In genomic region chr5:116231841-116232643, GRCm38 (mm10) we compare ENCODE assay signal across 9 mouse cellular contexts. TPM values are rescaled to one million over a fixed set of nuclear protein-coding genes. Genes with fewer than 3 reads are reported as not detected.
DNase-seq lines count a peak whose midpoint lies in the region; ATAC-seq lines count a peak whose summit lies in the region.
"Had no signal": no experiment of that assay in that cellular context is flagged by ENCODE, and none has a peak within 500 bp of the region (broad histone marks: within the 10 kb centered on the region; RNA-seq: fewer than 3 reads in every experiment).

No protein-coding gene starts in this region.

- no peaks in the 10 kb centered on the region for H3K27me3 ChIP-seq in intestine, embryonic 14.5 days (replicated peaks; ENCODE audit: control insufficient read depth, insufficient read depth, low read length)
- no peaks in the 10 kb centered on the region for H3K27me3 ChIP-seq in intestine, embryonic 16.5 days (replicated peaks; ENCODE audit: control insufficient read depth, insufficient read depth, low read length)
- H3K27me3 ChIP-seq in forebrain, embryonic 11.5 days (ENCODE audit: control insufficient read depth, insufficient read depth, low read length): no peaks in the 10 kb centered on the region
- peaks cover 7% of the 10 kb centered on the region; the same call in 1 of the 2 replicates for H3K27me3 ChIP-seq in hindbrain, embryonic 13.5 days
- H3K27me3 ChIP-seq in midbrain, embryonic 10.5 days (ENCODE audit: low read depth, poor library complexity, severe bottlenecking): no peaks in the 10 kb centered on the region
- H3K27me3 ChIP-seq in stomach, embryonic 16.5 days (ENCODE audit: control insufficient read depth, insufficient read depth, low read length): no peaks in the 10 kb centered on the region

- ATAC-seq in intestine, embryonic 14.5 days (replicated peaks; ENCODE audit: low FRiP score, low TSS enrichment, low read depth): no peak
- ATAC-seq in intestine, embryonic 16.5 days: no peak
- ATAC-seq in forebrain, embryonic 11.5 days (replicated peaks; ENCODE audit: low FRiP score): peak; percentile 21; the same call in 1 of the 2 replicates
- ATAC-seq in hindbrain, embryonic 13.5 days (ENCODE audit: low FRiP score): no peak
- ATAC-seq in stomach, embryonic 16.5 days (ENCODE audit: insufficient read depth, low FRiP score): no peak

- peak overlapping the region; percentile 32 for H3K4me2 ChIP-seq in intestine, embryonic 14.5 days (ENCODE audit: low read length)
- H3K4me2 ChIP-seq in intestine, embryonic 16.5 days (ENCODE audit: low read depth, low read length): no peak overlapping the region; the same call in 1 of the 2 replicates
- peak overlapping the region; percentile 41; the same call in 1 of the 2 replicates for H3K4me2 ChIP-seq in forebrain, embryonic 11.5 days (ENCODE audit: low read depth, low read length, severe bottlenecking)
- peak overlapping the region; percentile 46 for H3K4me2 ChIP-seq in hindbrain, embryonic 13.5 days
- peak overlapping the region; percentile 40; the same call in 1 of the 2 replicates for H3K4me2 ChIP-seq in stomach, embryonic 16.5 days (ENCODE audit: low read depth, low read length)

- H3K27ac ChIP-seq in intestine, embryonic 14.5 days (ENCODE audit: low read depth): no peak overlapping the region
- no peak overlapping the region for H3K27ac ChIP-seq in intestine, embryonic 16.5 days (ENCODE audit: low read length)
- no peak overlapping the region for H3K27ac ChIP-seq in forebrain, embryonic 11.5 days (ENCODE audit: low read depth, low read length)
- peak overlapping the region; percentile 35; the same call in 1 of the 2 replicates for H3K27ac ChIP-seq in hindbrain, embryonic 13.5 days
- H3K27ac ChIP-seq in midbrain, embryonic 10.5 days (replicated peaks): peak overlapping the region; percentile 24
- no peak overlapping the region for H3K27ac ChIP-seq in stomach, embryonic 16.5 days (ENCODE audit: low read length)

- no peaks in the 10 kb centered on the region for H3K36me3 ChIP-seq in intestine, embryonic 14.5 days (ENCODE audit: control insufficient read depth, insufficient read depth, low read length)
- no peaks in the 10 kb centered on the region for H3K36me3 ChIP-seq in intestine, embryonic 16.5 days (ENCODE audit: control insufficient read depth, insufficient read depth, low read length)
- no peaks in the 10 kb centered on the region for H3K36me3 ChIP-seq in forebrain, embryonic 11.5 days (ENCODE audit: control insufficient read depth, insufficient read depth, low read length)
- H3K36me3 ChIP-seq in hindbrain, embryonic 13.5 days: no peaks in the 10 kb centered on the region
- no peaks in the 10 kb centered on the region for H3K36me3 ChIP-seq in midbrain, embryonic 10.5 days
- no peaks in the 10 kb centered on the region for H3K36me3 ChIP-seq in stomach, embryonic 16.5 days (ENCODE audit: control insufficient read depth, insufficient read depth, low read length)

- no peak overlapping the region for H3K4me3 ChIP-seq in intestine, embryonic 14.5 days (ENCODE audit: low read depth, low read length)
- no peak overlapping the region for H3K4me3 ChIP-seq in intestine, embryonic 16.5 days (ENCODE audit: low read length)
- peak overlapping the region; percentile 5; the same call in 1 of the 2 replicates for H3K4me3 ChIP-seq in forebrain, embryonic 11.5 days (ENCODE audit: low read depth, low read length)
- peak overlapping the region; percentile 23 for H3K4me3 ChIP-seq in hindbrain, embryonic 13.5 days
- H3K4me3 ChIP-seq in midbrain, embryonic 10.5 days: peak overlapping the region; percentile 43
- peak overlapping the region; percentile 15; the same call in 1 of the 2 replicates for H3K4me3 ChIP-seq in stomach, embryonic 16.5 days (replicated peaks; ENCODE audit: low read length)

- WGBS in intestine, embryonic 14.5 days: 24% methylated on average over 19 of the region's 19 CpGs
- 27% methylated on average over 19 of the region's 19 CpGs for WGBS in intestine, embryonic 16.5 days
- WGBS in forebrain, embryonic 11.5 days: 17% methylated on average over 19 of the region's 19 CpGs
- 19% methylated on average over 19 of the region's 19 CpGs for WGBS in hindbrain, embryonic 13.5 days
- 23% methylated on average over 19 of the region's 19 CpGs for WGBS in midbrain, embryonic 10.5 days
- WGBS in stomach, embryonic 16.5 days: 27% methylated on average over 19 of the region's 19 CpGs

- no peaks in the 10 kb centered on the region for H3K9me3 ChIP-seq in intestine, embryonic 14.5 days (ENCODE audit: control insufficient read depth, low read length)
- no peaks in the 10 kb centered on the region for H3K9me3 ChIP-seq in intestine, embryonic 16.5 days (ENCODE audit: control insufficient read depth, low read length)
- no peaks in the 10 kb centered on the region for H3K9me3 ChIP-seq in forebrain, embryonic 11.5 days (ENCODE audit: control insufficient read depth, low read length)
- no peaks in the 10 kb centered on the region for H3K9me3 ChIP-seq in hindbrain, embryonic 13.5 days
- no peaks in the 10 kb centered on the region for H3K9me3 ChIP-seq in midbrain, embryonic 10.5 days (replicated peaks)
- H3K9me3 ChIP-seq in stomach, embryonic 16.5 days (replicated peaks; ENCODE audit: control insufficient read depth, low read length): no peaks in the 10 kb centered on the region

- DNase-seq in intestine, embryonic 14.5 days (ENCODE audit: low spot score): peak; percentile 79
- peak; percentile 6 for DNase-seq in c-Kit-positive CD71-positive TER-119-positive erythroid progenitor cells, embryonic 14.5 days (ENCODE audit: low spot score)
- DNase-seq in forebrain, embryonic 11.5 days (ENCODE audit: low spot score): peak; percentile 81
- DNase-seq in layer of hippocampus, postnatal 25 days (ENCODE audit: extremely low spot score in 1 of 2, low spot score in 1 of 2): peak; percentile 41 to 64
- peak; percentile 81 for DNase-seq in midbrain, embryonic 10.5 days (ENCODE audit: low spot score)

- 0 out of 2 replicates have a peak, but pooled peaks cover 2% of the 10 kb centered on the region for H3K4me1 ChIP-seq in intestine, embryonic 14.5 days (replicated peaks; ENCODE audit: control insufficient read depth, insufficient read depth, low read length)
- no peaks in the 10 kb centered on the region for H3K4me1 ChIP-seq in intestine, embryonic 16.5 days (ENCODE audit: control insufficient read depth, insufficient read depth, low read length)
- no peaks in the 10 kb centered on the region for H3K4me1 ChIP-seq in forebrain, embryonic 11.5 days (replicated peaks; ENCODE audit: control insufficient read depth, insufficient read depth, low read length)
- H3K4me1 ChIP-seq in hindbrain, embryonic 13.5 days (replicated peaks): peaks cover 32% of the 10 kb centered on the region
- H3K4me1 ChIP-seq in midbrain, embryonic 10.5 days: peaks cover 21% of the 10 kb centered on the region
- no peaks in the 10 kb centered on the region for H3K4me1 ChIP-seq in stomach, embryonic 16.5 days (ENCODE audit: control insufficient read depth, insufficient read depth, low read length)

- H3K9ac ChIP-seq in intestine, embryonic 14.5 days (ENCODE audit: low read length): no peak overlapping the region
- no peak overlapping the region for H3K9ac ChIP-seq in intestine, embryonic 16.5 days (ENCODE audit: low read depth, low read length)
- peak overlapping the region; percentile 14; the same call in 1 of the 2 replicates for H3K9ac ChIP-seq in forebrain, embryonic 11.5 days (ENCODE audit: low read length)
- peak overlapping the region; percentile 55; the same call in 1 of the 2 replicates for H3K9ac ChIP-seq in hindbrain, embryonic 13.5 days
- no peak overlapping the region for H3K9ac ChIP-seq in stomach, embryonic 16.5 days (ENCODE audit: low read length)

RNA-seq across cellular contexts. Expression of gene Ccdc60, which starts 56.7 kb away (rescaled TPM):
- polyA plus RNA-seq in intestine, embryonic 14.5 days (2014; fragmentation: Nextera tagmentation; extraction: Ambion mirVana): 1.9 and 2.0 TPM in 2 replicates
- polyA plus RNA-seq in intestine, embryonic 16.5 days (2015; fragmentation: Nextera tagmentation; extraction: Ambion mirVana): 1.6 TPM in 2 replicates
- 0.92 and 1.6 TPM in 2 replicates for polyA plus RNA-seq in forebrain, embryonic 11.5 days (2014; fragmentation: Nextera tagmentation; extraction: Ambion mirVana)
- polyA plus RNA-seq in hindbrain, embryonic 13.5 days (2015; fragmentation: Nextera tagmentation; extraction: Ambion mirVana): 2.4 and 2.6 TPM in 2 replicates
- total RNA-seq in layer of hippocampus, postnatal 25 days (2021): under 1 TPM; 0.23 to 0.25 TPM
- 1.7 and 2.1 TPM in 2 replicates for polyA plus RNA-seq in midbrain, embryonic 10.5 days (2016; fragmentation: Nextera tagmentation; extraction: Ambion mirVana)
- 2.6 and 2.7 TPM in 2 replicates for polyA plus RNA-seq in stomach, embryonic 16.5 days (2015; fragmentation: Nextera tagmentation; extraction: Ambion mirVana)
- total RNA-seq: MEL had no signal

Comparison
In these comparisons a context has a peak if more than half of its experiments do, and no peak if none do; other contexts are left out.
1. DNase-seq: peak in every context shown above with its lines; median percentile 81 in forebrain, embryonic 11.5 days; 81 in midbrain, embryonic 10.5 days; 79 in intestine, embryonic 14.5 days; 52 in layer of hippocampus, postnatal 25 days; 6 in c-Kit-positive CD71-positive TER-119-positive erythroid progenitor cells, embryonic 14.5 days.
2. H3K27ac ChIP-seq: peak in hindbrain, embryonic 13.5 days (single experiment) and midbrain, embryonic 10.5 days (single experiment); none in intestine, embryonic 14.5 days (single experiment), intestine, embryonic 16.5 days (single experiment), forebrain, embryonic 11.5 days (single experiment) and stomach, embryonic 16.5 days (single experiment).
3. H3K4me3 ChIP-seq: peak in forebrain, embryonic 11.5 days (single experiment), hindbrain, embryonic 13.5 days (single experiment), midbrain, embryonic 10.5 days (single experiment) and stomach, embryonic 16.5 days (single experiment); none in intestine, embryonic 14.5 days (single experiment) and intestine, embryonic 16.5 days (single experiment).
4. H3K9ac ChIP-seq: peak in forebrain, embryonic 11.5 days (single experiment) and hindbrain, embryonic 13.5 days (single experiment); none in intestine, embryonic 14.5 days (single experiment), intestine, embryonic 16.5 days (single experiment) and stomach, embryonic 16.5 days (single experiment).